Mouse (Mus musculus) stomach, embryonic 15.5 days (tissue): ENCODE results near the gene Tgfbr2. TPM values are rescaled to one million over a fixed set of nuclear protein-coding genes. Genes with fewer than 3 reads are reported as not detected.

Experiments
- ATAC-seq: fragments of 200-750 bp; cut with Nextera tagmentation; 2 replicates; pipeline ENCODE4 v1.8.0; 2017; ENCODE audit warnings: low read depth, moderate number of reproducible peaks, moderate TSS enrichment; ENCODE audit not compliant: insufficient read depth, low FRiP score
- H3K27ac ChIP-seq: fragments of 300-500 bp; sonication (generic); 2 replicates; pipeline ENCODE4 v1.5.1; 2015; ENCODE audit warnings: mild to moderate bottlenecking, inconsistent platforms
- H3K27me3 ChIP-seq: fragments of 300-500 bp; sonication (generic); replicated peaks from 2 replicates; pipeline ENCODE4 v1.6.1; 2015; ENCODE audit warnings: inconsistent platforms
- H3K36me3 ChIP-seq: fragments of 300-500 bp; sonication (generic); 2 replicates; pipeline ENCODE4 v1.6.1; 2015; ENCODE audit warnings: inconsistent platforms
- H3K4me1 ChIP-seq: fragments of 300-500 bp; sonication (generic); 2 replicates; pipeline ENCODE4 v1.6.1; 2015; ENCODE audit warnings: inconsistent platforms
- H3K4me2 ChIP-seq: fragments of 300-500 bp; sonication (generic); 2 replicates; pipeline ENCODE4 v1.6.1; 2015; ENCODE audit warnings: mild to moderate bottlenecking, inconsistent platforms
- H3K4me3 ChIP-seq: fragments of 300-500 bp; sonication (generic); replicated peaks from 2 replicates; pipeline ENCODE4 v1.5.1; 2015; ENCODE audit warnings: inconsistent platforms
- H3K9ac ChIP-seq: fragments of 300-500 bp; sonication (generic); 2 replicates; pipeline ENCODE4 v1.6.1; 2015; ENCODE audit warnings: inconsistent platforms
- H3K9me3 ChIP-seq: fragments of 300-500 bp; sonication (generic); 2 replicates; pipeline ENCODE4 v1.6.1; 2016; ENCODE audit warnings: inconsistent platforms
- WGBS: fragments of 180-500 bp; shearing (Covaris S2); methylation state at CpG from one replicate; pipeline ENCODE4 v1.1.7; 2015; 5-methylcytosine and 5-hydroxymethylcytosine counted together
- polyA plus RNA-seq: library from polyadenylated mRNA; unstranded; fragments of >200 nt; fragmentation: Nextera tagmentation; extraction: Ambion mirVana; gene quantifications from 2 replicates; pipeline ENCODE4 v1.2.1, GENCODE M21; 2015

The Tgfbr2 gene
- polyA plus RNA-seq, 1 experiment from 2014 or later: 30.8 TPM

DNA sequence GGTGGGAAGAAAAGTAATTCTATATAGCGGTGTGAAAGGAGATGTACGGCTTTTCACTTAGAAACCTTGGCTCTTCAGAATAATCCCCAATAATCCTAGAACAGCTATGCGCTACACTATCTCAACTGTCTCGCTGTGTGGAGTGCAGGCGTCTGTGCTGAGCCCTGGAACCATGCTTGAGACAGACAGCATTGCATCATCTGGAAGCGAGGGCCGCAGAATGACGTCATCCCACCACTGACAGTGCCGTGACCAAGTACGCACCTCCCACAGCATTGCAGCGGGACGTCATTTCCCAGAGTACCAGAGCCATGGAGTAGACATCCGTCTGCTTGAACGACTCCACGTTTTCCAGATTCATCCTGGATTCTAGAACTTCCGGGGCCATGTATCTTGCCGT is 70.4 kb downstream of the Tgfbr2 start:
- ATAC-seq: no peak
- Histone ChIP-seq H3K4me2 (no peak overlapping the region), H3K9me3 (no peaks in the 10 kb centered on the region), H3K36me3 (peaks cover 53% of the 10 kb centered on the region), H3K4me3 (no peak overlapping the region), H3K27ac (no peak overlapping the region), H3K27me3 (no peaks in the 10 kb centered on the region), H3K4me1 (peaks cover 6% of the 10 kb centered on the region; the same call in 1 of the 2 replicates), H3K9ac (no peak overlapping the region)
- WGBS: 90% methylated on average over 17 of the region's 17 CpGs

- H3K27ac ChIP-seq: no peak overlapping the region
- no peak overlapping the region for H3K4me2 ChIP-seq
- H3K4me1 ChIP-seq: peaks cover 19% of the 10 kb centered on the region; the same call in 1 of the 2 replicates
- no peak overlapping the region for H3K4me3 ChIP-seq
- H3K9me3 ChIP-seq: no peaks in the 10 kb centered on the region
- H3K36me3 ChIP-seq: peaks cover 26% of the 10 kb centered on the region
- H3K27me3 ChIP-seq: no peaks in the 10 kb centered on the region
- no peak for ATAC-seq
- H3K9ac ChIP-seq: no peak overlapping the region
- WGBS: 76% methylated on average over 11 of the region's 11 CpGs
Measured at GRCm38 (mm10) chr9:116101842-116102241, 73.3 kb downstream of the Tgfbr2 start.

- H3K27me3 ChIP-seq: no peaks in the 10 kb centered on the region
- H3K4me1 ChIP-seq: peaks cover 19% of the 10 kb centered on the region; the same call in 1 of the 2 replicates
- H3K4me2 ChIP-seq: no peak overlapping the region
- H3K4me3 ChIP-seq: no peak overlapping the region
- peaks cover 17% of the 10 kb centered on the region for H3K36me3 ChIP-seq
- WGBS: 67% methylated on average over 9 of the region's 9 CpGs
- no peaks in the 10 kb centered on the region for H3K9me3 ChIP-seq
- no peak overlapping the region for H3K9ac ChIP-seq
- ATAC-seq: no peak
- peak overlapping the region; percentile 60; the same call in 1 of the 2 replicates for H3K27ac ChIP-seq
Measured at GRCm38 (mm10) chr9:116100015-116100414, 75.1 kb downstream of the Tgfbr2 start.

DNA sequence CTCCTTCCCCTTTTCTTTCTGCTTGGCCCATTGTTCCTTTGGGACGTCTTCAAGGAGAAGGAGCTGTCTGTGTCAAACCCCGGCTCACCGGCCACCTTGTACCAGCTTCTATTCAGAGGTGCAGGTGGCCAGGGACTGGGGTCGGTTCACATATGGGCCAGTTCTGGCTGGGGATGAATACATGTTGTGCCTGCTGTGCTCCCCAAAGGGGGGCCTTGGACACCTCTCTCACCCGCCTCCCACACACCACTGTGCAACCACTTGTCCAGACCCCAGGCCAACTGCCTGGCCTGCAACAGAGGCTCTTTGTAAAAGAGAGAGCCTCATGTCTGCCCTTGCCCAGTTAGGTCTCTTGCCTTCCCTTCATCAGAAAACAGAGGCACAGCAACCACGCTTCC is 75.6 kb downstream of the Tgfbr2 start:
- Histone ChIP-seq H3K27me3 (no peaks in the 10 kb centered on the region), H3K9me3 (no peaks in the 10 kb centered on the region), H3K4me3 (no peak overlapping the region), H3K4me1 (peaks cover 19% of the 10 kb centered on the region; the same call in 1 of the 2 replicates), H3K9ac (no peak overlapping the region), H3K36me3 (peaks cover 14% of the 10 kb centered on the region), H3K27ac (peak overlapping the region; percentile 60), H3K4me2 (no peak overlapping the region)
- 65% methylated on average over 6 of the region's 6 CpGs for whole genome bisulfite sequencing
- ATAC-seq: no peak

DNA sequence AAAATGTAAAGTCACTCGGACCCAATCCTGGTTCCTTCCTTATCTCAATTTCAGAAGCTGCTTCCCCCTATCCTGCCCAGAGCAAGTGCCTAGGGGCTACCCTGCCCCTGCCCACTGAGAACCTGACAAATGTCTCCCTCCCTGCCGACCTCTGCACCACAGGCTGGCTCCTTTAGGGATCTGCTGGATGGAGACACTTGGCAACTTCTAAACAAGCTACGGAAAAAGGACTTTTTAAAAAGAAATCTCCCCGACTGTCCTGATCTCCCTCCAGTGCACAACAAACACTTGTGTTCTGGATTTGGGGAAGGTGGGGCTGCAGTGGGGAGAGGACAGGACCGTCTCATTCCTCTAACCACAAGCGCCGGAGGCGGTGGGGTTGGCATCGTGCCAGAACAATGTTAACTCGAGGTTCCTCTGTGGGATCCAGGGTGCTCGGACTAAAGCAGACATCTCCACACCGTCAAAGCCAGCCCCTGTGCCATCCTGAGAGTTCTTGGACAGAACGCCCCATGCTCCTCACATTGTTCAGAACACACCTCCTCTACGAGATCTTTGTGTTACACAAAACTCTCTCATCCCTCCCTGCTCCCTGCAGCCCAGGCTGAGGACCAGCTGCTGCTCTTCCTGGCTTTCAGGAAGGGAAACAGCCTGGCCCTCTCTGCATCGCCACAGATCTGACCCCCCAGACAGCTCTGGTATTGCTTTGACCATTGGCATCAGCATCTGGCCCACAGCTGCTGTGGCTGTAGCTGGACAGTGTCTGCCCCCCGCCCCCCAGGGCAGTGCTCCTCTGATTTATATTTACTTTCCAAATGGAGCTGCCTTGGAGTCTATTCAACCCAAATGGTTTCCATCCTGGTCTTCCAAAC is 76.2 kb downstream of the Tgfbr2 start:
- H3K36me3 ChIP-seq: peaks cover 12% of the 10 kb centered on the region
- no peaks in the 10 kb centered on the region for H3K27me3 ChIP-seq
- H3K9ac ChIP-seq: no peak overlapping the region
- no peaks in the 10 kb centered on the region for H3K9me3 ChIP-seq
- peak overlapping the region; percentile 6; the same call in 1 of the 2 replicates for H3K4me2 ChIP-seq
- peak; percentile 76; the same call in 1 of the 2 replicates for ATAC-seq
- peak overlapping the region; percentile 60 for H3K27ac ChIP-seq
- WGBS: 42% methylated on average over 16 of the region's 16 CpGs
- peaks cover 19% of the 10 kb centered on the region; the same call in 1 of the 2 replicates for H3K4me1 ChIP-seq
- no peak overlapping the region for H3K4me3 ChIP-seq

DNA sequence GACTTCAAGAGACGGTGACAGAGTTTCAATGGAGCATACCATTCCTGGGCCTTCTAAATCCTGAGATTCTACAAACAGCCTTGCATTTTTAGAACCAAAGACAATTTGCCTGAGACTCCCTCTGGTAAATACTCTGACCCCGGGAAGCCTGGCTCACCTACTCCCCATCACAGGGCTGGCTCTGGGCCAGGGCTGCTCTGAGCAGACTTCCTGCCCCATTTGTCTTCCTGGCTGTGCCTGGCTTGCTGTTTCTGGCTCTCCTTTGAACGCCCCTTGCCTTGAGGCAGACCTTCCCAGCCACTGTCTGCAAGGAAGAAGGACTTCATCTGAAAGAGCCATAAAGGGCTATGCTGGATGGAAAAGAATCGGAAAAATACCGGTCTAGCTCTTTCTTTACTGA is 83.2 kb downstream of the Tgfbr2 start:
- ATAC-seq: no peak
- WGBS: 49% methylated on average over 5 of the region's 5 CpGs
- Histone ChIP-seq H3K36me3 (peaks cover 17% of the 10 kb centered on the region; the same call in 1 of the 2 replicates), H3K27me3 (no peaks in the 10 kb centered on the region), H3K4me3 (no peak overlapping the region), H3K9me3 (no peaks in the 10 kb centered on the region), H3K27ac (peak overlapping the region; percentile 8; the same call in 1 of the 2 replicates), H3K9ac (no peak overlapping the region), H3K4me2 (no peak overlapping the region), H3K4me1 (peaks cover 9% of the 10 kb centered on the region)

- H3K27ac ChIP-seq: no peak overlapping the region
- no peak overlapping the region for H3K4me3 ChIP-seq
- no peak for ATAC-seq
- no peak overlapping the region for H3K9ac ChIP-seq
- H3K4me2 ChIP-seq: no peak overlapping the region
- H3K27me3 ChIP-seq: no peaks in the 10 kb centered on the region
- H3K36me3 ChIP-seq: peaks cover 17% of the 10 kb centered on the region; the same call in 1 of the 2 replicates
- no peaks in the 10 kb centered on the region for H3K9me3 ChIP-seq
- WGBS: 75% methylated on average over 7 of the region's 7 CpGs
- peaks cover 9% of the 10 kb centered on the region for H3K4me1 ChIP-seq
Measured at GRCm38 (mm10) chr9:116091101-116091841, 83.9 kb downstream of the Tgfbr2 start.

DNA sequence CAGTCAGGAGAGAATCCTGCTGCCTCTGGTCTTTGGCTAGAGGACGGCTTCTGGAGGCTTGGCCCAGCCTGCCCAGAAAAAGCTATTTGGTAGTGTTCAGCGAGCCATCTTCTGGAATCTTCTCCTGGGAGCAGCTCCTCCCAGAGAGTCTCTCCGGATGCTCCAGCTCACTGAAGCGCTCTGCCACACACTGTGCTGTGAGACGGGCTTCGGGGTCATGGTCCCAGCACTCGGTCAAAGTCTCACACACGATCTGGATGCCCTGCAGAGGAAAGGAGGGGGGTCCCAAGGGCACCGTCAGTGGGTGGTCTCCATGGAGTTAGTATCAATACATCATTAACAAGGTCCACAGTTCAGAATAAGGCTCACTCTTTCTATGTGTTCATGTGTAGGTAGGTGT is 84.9 kb downstream of the Tgfbr2 start:
- WGBS: 91% methylated on average over 9 of the region's 9 CpGs
- Histone ChIP-seq H3K27ac (no peak overlapping the region), H3K4me1 (peaks cover 9% of the 10 kb centered on the region), H3K4me2 (no peak overlapping the region), H3K36me3 (peaks cover 17% of the 10 kb centered on the region; the same call in 1 of the 2 replicates), H3K27me3 (no peaks in the 10 kb centered on the region), H3K4me3 (no peak overlapping the region), H3K9ac (no peak overlapping the region), H3K9me3 (no peaks in the 10 kb centered on the region)
- no peak for ATAC-seq

DNA sequence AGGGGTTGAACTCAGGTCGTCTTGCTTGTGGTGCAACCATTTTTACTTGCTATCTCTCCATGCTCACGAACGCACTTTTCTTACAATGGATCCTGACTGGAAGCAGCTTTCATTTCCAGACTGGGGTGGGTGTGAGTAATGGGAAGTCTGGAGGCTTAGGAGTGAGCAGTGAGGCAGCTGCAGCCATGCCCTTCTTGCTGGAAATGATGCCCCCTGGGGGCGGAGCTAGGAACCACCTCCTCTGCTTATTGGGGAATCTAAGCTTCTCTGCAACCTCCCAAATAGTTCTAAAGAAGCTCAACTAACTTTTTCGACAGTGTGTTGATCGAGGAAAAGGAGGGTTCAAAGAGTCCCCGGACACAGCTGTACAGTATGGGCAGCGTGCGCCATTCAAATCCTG is 86.2 kb downstream of the Tgfbr2 start:
- WGBS: 82% methylated on average over 9 of the region's 9 CpGs
- H3K9me3 ChIP-seq: no peaks in the 10 kb centered on the region
- no peaks in the 10 kb centered on the region for H3K27me3 ChIP-seq
- no peak overlapping the region for H3K9ac ChIP-seq
- ATAC-seq: no peak
- no peak overlapping the region for H3K4me2 ChIP-seq
- no peak overlapping the region for H3K4me3 ChIP-seq
- H3K36me3 ChIP-seq: peaks cover 17% of the 10 kb centered on the region; the same call in 1 of the 2 replicates
- H3K27ac ChIP-seq: no peak overlapping the region
- H3K4me1 ChIP-seq: peaks cover 9% of the 10 kb centered on the region

- ATAC-seq: no peak
- no peak overlapping the region for H3K4me3 ChIP-seq
- 32% methylated on average over 5 of the region's 5 CpGs for WGBS
- no peak overlapping the region for H3K9ac ChIP-seq
- no peaks in the 10 kb centered on the region for H3K9me3 ChIP-seq
- no peak overlapping the region for H3K27ac ChIP-seq
- H3K27me3 ChIP-seq: no peaks in the 10 kb centered on the region
- peaks cover 9% of the 10 kb centered on the region for H3K4me1 ChIP-seq
- peaks cover 15% of the 10 kb centered on the region; the same call in 1 of the 2 replicates for H3K36me3 ChIP-seq
- H3K4me2 ChIP-seq: no peak overlapping the region
Measured at GRCm38 (mm10) chr9:116087880-116088279, 87.3 kb downstream of the Tgfbr2 start.

DNA sequence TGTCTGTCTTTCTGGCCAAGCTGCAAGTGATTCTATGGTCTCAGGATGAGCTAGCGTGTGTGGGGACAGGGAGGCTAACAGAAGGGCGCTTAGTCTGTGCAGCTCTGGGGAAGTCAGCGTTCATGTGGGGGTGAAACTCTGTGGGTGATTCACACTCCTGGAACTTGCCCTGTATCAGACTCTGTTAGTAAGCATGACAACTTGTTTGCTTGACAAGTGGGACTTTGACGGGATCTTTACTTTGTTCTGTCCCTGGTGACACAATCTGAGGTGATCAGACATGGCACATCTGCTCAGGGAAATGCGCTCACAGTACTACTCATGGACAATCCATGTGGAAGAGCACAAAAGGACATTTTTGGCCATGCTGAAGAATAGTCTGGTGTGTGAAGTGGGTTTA is 87.9 kb downstream of the Tgfbr2 start:
- Histone ChIP-seq H3K9me3 (no peaks in the 10 kb centered on the region), H3K9ac (no peak overlapping the region), H3K4me2 (no peak overlapping the region), H3K4me1 (peaks cover 4% of the 10 kb centered on the region), H3K36me3 (0 out of 2 replicates have a peak, but pooled peaks cover 10% of the 10 kb centered on the region), H3K27ac (no peak overlapping the region), H3K4me3 (no peak overlapping the region), H3K27me3 (no peaks in the 10 kb centered on the region)
- no peak for ATAC-seq
- WGBS: 86% methylated on average over 5 of the region's 5 CpGs

DNA sequence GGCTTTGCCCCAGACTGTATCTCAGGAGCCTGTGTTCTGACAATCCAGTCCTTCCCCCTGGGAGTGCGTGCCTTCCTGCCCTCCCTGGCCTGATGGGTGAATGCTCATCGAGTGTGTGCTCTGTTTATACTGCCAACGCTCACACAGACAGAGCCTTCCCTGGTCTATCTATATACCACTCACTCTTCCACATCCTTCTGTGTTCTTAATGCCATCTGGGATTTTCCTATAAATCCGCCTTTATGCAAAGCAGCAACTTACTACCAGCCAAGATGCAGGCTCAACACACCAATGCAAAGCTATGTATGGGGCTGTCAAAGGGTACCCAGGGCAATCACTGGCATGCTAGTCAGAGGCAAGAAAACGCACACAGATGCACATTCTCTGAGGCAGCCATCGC is 89.2 kb downstream of the Tgfbr2 start:
- no peaks in the 10 kb centered on the region for H3K9me3 ChIP-seq
- H3K36me3 ChIP-seq: 0 out of 2 replicates have a peak, but pooled peaks cover 10% of the 10 kb centered on the region
- no peak overlapping the region for H3K27ac ChIP-seq
- H3K4me2 ChIP-seq: no peak overlapping the region
- no peak overlapping the region for H3K9ac ChIP-seq
- no peak overlapping the region for H3K4me3 ChIP-seq
- H3K4me1 ChIP-seq: no peaks in the 10 kb centered on the region
- 82% methylated on average over 6 of the region's 6 CpGs for WGBS
- no peak for ATAC-seq
- no peaks in the 10 kb centered on the region for H3K27me3 ChIP-seq
